Mouse (Mus musculus) megakaryocyte, embryonic 14.5 days (primary cell): ENCODE results near the gene Tgfbr3l. TPM values are rescaled to one million over a fixed set of nuclear protein-coding genes. Genes with fewer than 3 reads are reported as not detected.
A peak's percentile ranks its signal among the peaks of the same experiment; 100 is the strongest.

Experiments used
- H3K27me3 ChIP-seq: replicated peaks from 2 replicates; pipeline ENCODE3; 2012; ENCODE audit warnings: inconsistent platforms
- H3K36me3 ChIP-seq: replicated peaks from 2 replicates; pipeline ENCODE3; 2012; ENCODE audit warnings: low read length, inconsistent platforms, mixed read lengths
- H3K4me1 ChIP-seq: 2 replicates; pipeline ENCODE4 v1.6.1; 2012; ENCODE audit warnings: inconsistent platforms
- H3K4me3 ChIP-seq: replicated peaks from 2 replicates; pipeline ENCODE3; 2012; ENCODE audit warnings: moderate library complexity, mild to moderate bottlenecking, inconsistent platforms
- H3K9me3 ChIP-seq: 2 replicates; pipeline ENCODE4 v1.6.1; 2012; ENCODE audit warnings: inconsistent platforms
- FLI1 ChIP-seq: IDR thresholded peaks from 2 replicates; pipeline ENCODE4 v1.6.1; 2012; ENCODE audit warnings: low read length, inconsistent platforms, mixed read lengths
- GATA1 ChIP-seq: IDR thresholded peaks from 3 replicates; pipeline ENCODE4 v1.6.1; 2012; ENCODE audit warnings: mixed read lengths, low read length, inconsistent platforms, borderline replicate concordance
- polyA plus RNA-seq: library from polyadenylated mRNA; stranded (reverse); fragments of >175 nt; gene quantifications from 2 replicates; pipeline ENCODE4 v1.2.3, GENCODE M21; 2012; ENCODE audit warnings: low replicate concordance; ENCODE audit not compliant: insufficient read depth

Gene Tgfbr3l
- polyA plus RNA-seq: 35.3 and 93.0 TPM in 2 replicates

DNA sequence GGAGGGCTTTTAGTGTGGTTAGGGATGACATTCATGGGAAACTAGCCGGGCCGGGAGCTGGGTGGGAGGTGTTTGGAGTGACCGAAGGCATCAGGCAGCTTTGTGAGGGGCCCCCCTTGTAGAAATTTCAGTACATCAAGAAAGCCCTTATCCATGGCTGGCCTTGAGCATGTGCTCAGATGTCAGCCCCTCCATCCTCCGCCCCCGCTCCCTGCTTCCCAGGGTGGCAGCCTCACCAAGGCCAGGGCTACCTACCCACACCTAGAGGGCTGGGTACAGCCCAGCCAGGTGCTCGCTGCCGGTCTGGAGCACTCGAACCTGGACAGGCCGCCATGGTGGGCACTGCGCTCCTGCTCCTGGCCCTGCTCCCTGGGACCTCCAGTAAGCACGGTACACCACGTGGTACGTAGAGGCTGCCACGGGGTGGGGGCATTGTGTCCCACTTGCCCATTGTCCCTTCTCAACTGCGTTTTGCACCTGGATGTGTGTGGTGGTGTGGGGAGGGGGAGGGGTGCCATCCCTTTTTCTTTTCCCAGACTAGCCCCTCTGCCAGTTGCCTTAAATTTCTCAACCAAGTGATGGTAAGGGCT lies at the start of gene Tgfbr3l:
Tgfbr3l (plus strand) TSS at position 264 of the 590 bp plus-strand sequence.
- no peaks in the 10 kb centered on the region for H3K9me3 ChIP-seq
- H3K4me3 ChIP-seq: no peak within 1 kb of the TSS
- peaks cover 75% of the 10 kb centered on the region for H3K36me3 ChIP-seq
- TF ChIP-seq GATA1: no peak
- TF ChIP-seq FLI1: no peak
- no peaks in the 10 kb centered on the region for H3K27me3 ChIP-seq
- H3K4me1 ChIP-seq: peaks cover 27% of the 10 kb centered on the region

GRCm38 (mm10) chr8:4201321-4201720 lies 46.7 kb upstream of the Tgfbr3l start:
- Histone ChIP-seq H3K4me1 (peaks cover 19% of the 10 kb centered on the region), H3K4me3 (no peak overlapping the region), H3K9me3 (no peaks in the 10 kb centered on the region), H3K27me3 (peaks cover 41% of the 10 kb centered on the region), H3K36me3 (peaks cover 50% of the 10 kb centered on the region)
- TF ChIP-seq GATA1: no peak
- no peak for TF ChIP-seq FLI1

GRCm38 (mm10) chr8:4205246-4206123 lies 42.5 kb upstream of the Tgfbr3l start:
- Histone ChIP-seq H3K27me3 (peaks cover 55% of the 10 kb centered on the region), H3K4me1 (peaks cover 28% of the 10 kb centered on the region), H3K36me3 (peaks cover 61% of the 10 kb centered on the region), H3K9me3 (peaks cover 16% of the 10 kb centered on the region), H3K4me3 (no peak overlapping the region)
- no peak for TF ChIP-seq FLI1
- TF ChIP-seq GATA1: no peak

GRCm38 (mm10) chr8:4206182-4207015 lies 41.6 kb upstream of the Tgfbr3l start:
- peaks cover 59% of the 10 kb centered on the region for H3K27me3 ChIP-seq
- TF ChIP-seq FLI1 (no peak), GATA1 (no peak)
- H3K9me3 ChIP-seq: peaks cover 21% of the 10 kb centered on the region
- no peak overlapping the region for H3K4me3 ChIP-seq
- H3K4me1 ChIP-seq: peaks cover 21% of the 10 kb centered on the region
- peaks cover 61% of the 10 kb centered on the region for H3K36me3 ChIP-seq

DNA sequence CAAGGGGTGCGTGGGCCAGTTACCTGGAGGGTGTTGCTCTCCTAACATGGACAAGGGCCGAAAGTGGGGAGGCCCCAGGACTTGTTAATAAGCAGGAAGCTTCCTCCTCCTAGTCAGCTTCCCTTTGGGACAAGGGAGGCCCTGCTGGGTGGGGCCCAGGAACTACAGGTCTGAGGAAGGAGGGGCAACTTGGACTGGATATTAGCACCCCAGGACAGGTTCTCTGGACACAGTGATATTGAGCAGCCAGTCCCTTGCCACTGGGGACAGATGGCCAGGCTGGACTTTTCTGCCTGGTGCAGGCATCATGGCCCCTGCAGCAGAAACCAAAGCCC lies 41.0 kb upstream of the Tgfbr3l start:
- Histone ChIP-seq H3K36me3 (peaks cover 61% of the 10 kb centered on the region), H3K9me3 (peaks cover 21% of the 10 kb centered on the region), H3K4me1 (peaks cover 15% of the 10 kb centered on the region), H3K4me3 (no peak overlapping the region), H3K27me3 (peaks cover 56% of the 10 kb centered on the region)
- no peak for TF ChIP-seq FLI1
- no peak for TF ChIP-seq GATA1

GRCm38 (mm10) chr8:4211097-4211496 lies 36.9 kb upstream of the Tgfbr3l start:
- TF ChIP-seq GATA1 (no peak), FLI1 (no peak)
- Histone ChIP-seq H3K27me3 (peaks cover 56% of the 10 kb centered on the region), H3K4me1 (peaks cover 45% of the 10 kb centered on the region), H3K9me3 (peaks cover 21% of the 10 kb centered on the region), H3K4me3 (no peak overlapping the region), H3K36me3 (peaks cover 26% of the 10 kb centered on the region)

GRCm38 (mm10) chr8:4212809-4213209 lies 35.2 kb upstream of the Tgfbr3l start:
- Histone ChIP-seq H3K4me3 (peak overlapping the region; percentile 92), H3K27me3 (peaks cover 64% of the 10 kb centered on the region), H3K4me1 (peaks cover 53% of the 10 kb centered on the region), H3K9me3 (peaks cover 21% of the 10 kb centered on the region), H3K36me3 (peaks cover 14% of the 10 kb centered on the region)
- TF ChIP-seq GATA1 (no peak), FLI1 (no peak)

GRCm38 (mm10) chr8:4213210-4214005 lies 34.6 kb upstream of the Tgfbr3l start:
- Histone ChIP-seq H3K4me1 (peaks cover 53% of the 10 kb centered on the region), H3K9me3 (peaks cover 21% of the 10 kb centered on the region), H3K4me3 (peak overlapping the region; percentile 92), H3K27me3 (peaks cover 70% of the 10 kb centered on the region), H3K36me3 (peaks cover 14% of the 10 kb centered on the region)
- TF ChIP-seq GATA1: no peak
- no peak for TF ChIP-seq FLI1
